ENCODE assay signal across 23 mouse cellular contexts in genomic region chr11:44785063-44785462, GRCm38 (mm10).
A peak's percentile ranks its signal among the peaks of the same experiment; 100 is the strongest.
DNase-seq lines count a peak whose midpoint lies in the region; ATAC-seq and TF ChIP-seq lines count a peak whose summit lies in the region.
"Had no signal": no experiment of that assay in that cellular context is flagged by ENCODE, and none has a peak within 500 bp of the region (broad histone marks: within the 10 kb centered on the region; RNA-seq: fewer than 3 reads in every experiment).

No protein-coding gene starts in this region.

- peaks cover 11% of the 10 kb centered on the region for H3K4me1 ChIP-seq in midbrain, embryonic 15.5 days
- H3K4me1 ChIP-seq in midbrain, embryonic 10.5 days, result peaks cover 11% of the 10 kb centered on the region
- H3K4me1 ChIP-seq in forebrain, embryonic 15.5 days, result peaks cover 18% of the 10 kb centered on the region
- peaks cover 24% of the 10 kb centered on the region for H3K4me1 ChIP-seq in hindbrain, embryonic 14.5 days (replicated peaks; ENCODE audit: control insufficient read depth, insufficient read depth, low read length)
- peaks cover 25% of the 10 kb centered on the region for H3K4me1 ChIP-seq in neural tube, embryonic 14.5 days (ENCODE audit: control insufficient read depth, insufficient read depth, low read length)

- H3K36me3 ChIP-seq in midbrain, embryonic 15.5 days (replicated peaks), result no peaks in the 10 kb centered on the region
- H3K36me3 ChIP-seq in midbrain, embryonic 10.5 days, result no peaks in the 10 kb centered on the region
- no peaks in the 10 kb centered on the region for H3K36me3 ChIP-seq in forebrain, embryonic 15.5 days
- no peaks in the 10 kb centered on the region for H3K36me3 ChIP-seq in hindbrain, embryonic 14.5 days (replicated peaks; ENCODE audit: control insufficient read depth, insufficient read depth)
- H3K36me3 ChIP-seq in neural tube, embryonic 14.5 days (ENCODE audit: control insufficient read depth, insufficient read depth, low read length), result no peaks in the 10 kb centered on the region
- H3K36me3 ChIP-seq: heart, embryonic 12.5 days; liver, embryonic 12.5 days had no signal

- no peak for ATAC-seq in midbrain, embryonic 15.5 days (replicated peaks)
- peak; percentile 88 for ATAC-seq in forebrain, embryonic 15.5 days (replicated peaks)
- ATAC-seq in hindbrain, embryonic 14.5 days (ENCODE audit: low FRiP score), result peak; percentile 46; the same call in 1 of the 2 replicates
- ATAC-seq in neural tube, embryonic 14.5 days (ENCODE audit: low read depth), result peak; percentile 67
- ATAC-seq: inflammation-experienced regulatory T-cells, adult 6 months; liver, embryonic 12.5 days; Patski had no signal

- H3K4me3 ChIP-seq in midbrain, embryonic 15.5 days, result no peak overlapping the region
- no peak overlapping the region for H3K4me3 ChIP-seq in midbrain, embryonic 10.5 days
- no peak overlapping the region for H3K4me3 ChIP-seq in forebrain, embryonic 15.5 days
- no peak overlapping the region for H3K4me3 ChIP-seq in hindbrain, embryonic 14.5 days (replicated peaks; ENCODE audit: low read length)
- no peak overlapping the region for H3K4me3 ChIP-seq in neural tube, embryonic 14.5 days (ENCODE audit: low read depth, low read length)
- H3K4me3 ChIP-seq in left cerebral cortex, adult 2 months, result no peak overlapping the region
- H3K4me3 ChIP-seq: heart, embryonic 12.5 days; liver, embryonic 12.5 days; megakaryocyte, embryonic 14.5 days; myocyte had no signal

- intact Hi-C loops in left cerebral cortex, adult 2 months (cut with DNase I), result no loop called here

- no peaks in the 10 kb centered on the region for H3K27me3 ChIP-seq in midbrain, embryonic 15.5 days (replicated peaks)
- H3K27me3 ChIP-seq in midbrain, embryonic 10.5 days (ENCODE audit: low read depth, poor library complexity, severe bottlenecking), result peaks cover 19% of the 10 kb centered on the region; the same call in 1 of the 2 replicates
- peaks cover 80% of the 10 kb centered on the region for H3K27me3 ChIP-seq in forebrain, embryonic 15.5 days
- no peaks in the 10 kb centered on the region for H3K27me3 ChIP-seq in hindbrain, embryonic 14.5 days (ENCODE audit: control insufficient read depth, insufficient read depth, low read length)
- H3K27me3 ChIP-seq in neural tube, embryonic 14.5 days (ENCODE audit: control insufficient read depth, insufficient read depth, low read length), result no peaks in the 10 kb centered on the region
- H3K27me3 ChIP-seq: heart, embryonic 12.5 days; liver, embryonic 12.5 days; Patski had no signal

- no peak for TF ChIP-seq CTCF in left cerebral cortex, adult 2 months (IDR thresholded peaks at IDR 0.05)

- peak overlapping the region; percentile 53; the same call in 1 of the 2 replicates for H3K27ac ChIP-seq in midbrain, embryonic 15.5 days
- H3K27ac ChIP-seq in midbrain, embryonic 10.5 days (replicated peaks), result no peak overlapping the region
- H3K27ac ChIP-seq in forebrain, embryonic 15.5 days (replicated peaks), result no peak overlapping the region
- peak overlapping the region; percentile 22 for H3K27ac ChIP-seq in hindbrain, embryonic 14.5 days
- peak overlapping the region; percentile 35; the same call in 1 of the 2 replicates for H3K27ac ChIP-seq in neural tube, embryonic 14.5 days (ENCODE audit: low read depth, low read length)
- H3K27ac ChIP-seq in left cerebral cortex, adult 2 months, result no peak overlapping the region
- H3K27ac ChIP-seq: liver, embryonic 12.5 days had no signal

- no peak overlapping the region for H3K9ac ChIP-seq in midbrain, embryonic 15.5 days
- no peak overlapping the region for H3K9ac ChIP-seq in forebrain, embryonic 15.5 days (replicated peaks)
- H3K9ac ChIP-seq in hindbrain, embryonic 14.5 days, result no peak overlapping the region
- H3K9ac ChIP-seq in neural tube, embryonic 14.5 days (replicated peaks; ENCODE audit: low read depth, low read length), result no peak overlapping the region
- H3K9ac ChIP-seq: heart, embryonic 12.5 days; liver, embryonic 12.5 days had no signal

- no peak for DNase-seq in midbrain, embryonic 10.5 days (ENCODE audit: low spot score)
- DNase-seq in hindbrain, embryonic 14.5 days (ENCODE audit: low spot score), result no peak
- no peak for DNase-seq in B cell, adult 2 months
- no peak for DNase-seq in left cerebral cortex, adult 2 months (ENCODE audit: extremely low spot score in 1 of 2, low spot score in 2 of 2)
- DNase-seq: adrenal gland, postnatal 10 days; cerebellum, postnatal 10 days; embryo, embryonic 11 days; heart, adult 11 months; heart, postnatal 14 days; kidney, adult 2 months; kidney, postnatal 25 days; lung, adult 2 months; spleen, adult 18-20 months; thymus, postnatal 36 days had no signal

- WGBS in midbrain, embryonic 15.5 days, result 37% methylated on average over 7 of the region's 7 CpGs
- WGBS in midbrain, embryonic 10.5 days, result 64% methylated on average over 7 of the region's 7 CpGs
- WGBS in forebrain, embryonic 15.5 days, result 7% methylated on average over 7 of the region's 7 CpGs
- 27% methylated on average over 7 of the region's 7 CpGs for WGBS in hindbrain, embryonic 14.5 days
- WGBS in neural tube, embryonic 14.5 days, result 13% methylated on average over 7 of the region's 7 CpGs

- H3K4me2 ChIP-seq in midbrain, embryonic 15.5 days, result no peak overlapping the region
- no peak overlapping the region for H3K4me2 ChIP-seq in forebrain, embryonic 15.5 days (replicated peaks)
- H3K4me2 ChIP-seq in hindbrain, embryonic 14.5 days (replicated peaks), result peak overlapping the region; percentile 29
- peak overlapping the region; percentile 32 for H3K4me2 ChIP-seq in neural tube, embryonic 14.5 days (ENCODE audit: low read depth, low read length)
- H3K4me2 ChIP-seq: heart, embryonic 12.5 days; liver, embryonic 12.5 days had no signal

- H3K9me3 ChIP-seq in midbrain, embryonic 15.5 days, result no peaks in the 10 kb centered on the region
- H3K9me3 ChIP-seq in midbrain, embryonic 10.5 days (replicated peaks), result no peaks in the 10 kb centered on the region
- H3K9me3 ChIP-seq in forebrain, embryonic 15.5 days, result no peaks in the 10 kb centered on the region
- H3K9me3 ChIP-seq in hindbrain, embryonic 14.5 days (ENCODE audit: control insufficient read depth, low read length), result no peaks in the 10 kb centered on the region
- H3K9me3 ChIP-seq in neural tube, embryonic 14.5 days (ENCODE audit: control insufficient read depth, low read length), result no peaks in the 10 kb centered on the region
- H3K9me3 ChIP-seq: heart, embryonic 12.5 days; liver, embryonic 12.5 days had no signal

Comparison
In these comparisons a context has a peak if more than half of its experiments do, and no peak if none do; other contexts are left out.
1. H3K27ac ChIP-seq: peak in midbrain, embryonic 15.5 days (single experiment), hindbrain, embryonic 14.5 days (single experiment) and neural tube, embryonic 14.5 days (single experiment); none in midbrain, embryonic 10.5 days (single experiment), forebrain, embryonic 15.5 days (single experiment) and left cerebral cortex, adult 2 months (single experiment).
2. H3K4me2 ChIP-seq: peak in hindbrain, embryonic 14.5 days (single experiment) and neural tube, embryonic 14.5 days (single experiment); none in midbrain, embryonic 15.5 days (single experiment) and forebrain, embryonic 15.5 days (single experiment).